Mouse (Mus musculus): Measurements from ENCODE around the gene Ccdc160.

Ccdc160 gene

DNA sequence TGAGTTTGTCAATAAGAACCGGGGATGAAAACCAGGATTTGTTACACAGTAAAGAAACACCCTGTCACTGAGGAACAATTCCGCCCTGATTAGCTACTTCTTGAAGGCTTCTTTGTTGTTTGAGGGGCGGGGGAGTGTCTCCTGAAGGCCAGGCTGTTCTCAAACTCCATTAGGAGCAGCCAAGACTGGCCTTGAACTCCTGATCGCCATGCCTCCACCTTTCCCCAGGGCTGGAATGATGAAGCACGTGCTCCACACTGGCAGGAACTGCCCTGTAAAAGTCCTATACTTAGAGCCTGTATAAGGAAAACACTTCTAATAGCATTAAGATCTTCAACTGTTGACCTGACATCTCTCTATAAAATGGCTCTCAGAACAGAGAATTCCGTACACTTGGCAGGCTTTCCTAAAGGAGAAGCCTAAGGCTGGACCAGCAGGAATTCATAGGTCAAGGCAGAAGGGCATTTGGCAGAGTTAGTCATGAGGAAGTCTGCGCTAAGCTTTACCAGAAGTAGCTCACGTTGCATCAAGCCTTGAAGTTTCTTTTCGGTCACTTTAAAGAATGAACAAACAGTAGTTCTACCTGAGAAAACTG is 6.1 kb downstream of the Ccdc160 start:
- in situ Hi-C loops (cut with MboI; ENCODE audit: low pct_unique_long_range_greater_than_20kb in 1 of 2, low sequenced_read_pairs in 2 of 2, unreplicated experiment in 1 of 2) = loop anchor here in 1 of 2 experiments (25.0 kb wide), 1 partner anchor 110 kb away; no protein-coding TSS in a partner anchor

DNA sequence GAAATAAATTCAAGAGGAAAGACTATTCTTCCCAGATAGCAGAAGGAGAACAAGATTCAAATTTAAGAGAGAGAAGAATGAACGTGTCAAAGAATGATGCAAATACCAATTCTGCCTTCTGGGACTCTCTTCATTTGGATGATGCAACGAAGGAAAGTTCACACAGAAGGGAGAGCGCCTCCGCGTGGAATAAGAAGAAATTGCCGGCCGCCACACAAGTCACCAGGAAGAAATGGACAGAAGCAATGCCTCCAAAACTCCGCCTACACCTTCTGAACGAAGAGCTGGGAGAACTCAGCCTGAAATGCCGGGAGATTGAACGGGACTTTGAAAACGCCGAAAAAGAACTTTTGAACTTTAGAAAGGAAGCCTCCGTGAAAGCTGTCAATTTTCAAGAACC is 7.3 kb downstream of the Ccdc160 start:
- in situ Hi-C loops (cut with MboI; ENCODE audit: low pct_unique_long_range_greater_than_20kb in 1 of 2, low sequenced_read_pairs in 2 of 2, unreplicated experiment in 1 of 2) = loop anchor here in 1 of 2 experiments (25.0 kb wide), 1 partner anchor 111 kb away; no protein-coding TSS in a partner anchor

- in situ Hi-C loops (cut with MboI; ENCODE audit: low pct_unique_long_range_greater_than_20kb in 1 of 2, low sequenced_read_pairs in 2 of 2, unreplicated experiment in 1 of 2) = loop anchor here in 1 of 2 experiments (25.0 kb wide), 1 partner anchor 112 kb away; no protein-coding TSS in a partner anchor
These were observed 8.6 kb downstream of the Ccdc160 start for GRCm38 (mm10) chrX:52799566-52799965.

DNA sequence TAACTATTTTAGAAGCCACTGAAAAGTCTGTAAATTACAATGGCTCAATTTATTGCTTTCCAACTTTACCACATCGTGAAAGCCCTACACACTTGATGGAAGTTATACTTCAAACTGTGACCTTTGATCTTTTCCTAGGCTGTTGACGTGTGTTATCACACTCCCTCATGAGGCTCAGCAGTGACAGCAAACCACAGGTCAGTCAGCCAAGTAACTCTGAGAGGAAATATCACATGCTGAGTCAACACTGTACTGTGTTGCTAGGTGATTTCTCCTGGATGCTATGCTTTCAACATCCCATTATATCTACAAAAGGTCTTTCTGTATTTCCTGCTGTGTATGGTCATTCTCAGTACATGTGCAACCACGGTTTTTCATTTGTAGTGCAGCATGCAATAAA is 28.3 kb downstream of the Ccdc160 start:
- in situ Hi-C loops (cut with MboI; ENCODE audit: low pct_unique_long_range_greater_than_20kb in 1 of 2, low sequenced_read_pairs in 2 of 2, unreplicated experiment in 1 of 2) = loop anchor here (10.0 to 25.0 kb wide), 2 partner anchors 115 to 118 kb away; no protein-coding TSS in a partner anchor

Data from mouse embryonic stem cell (cell line).